Mouse (Mus musculus): Measurements from ENCODE around the gene Zfp326. TPM values are rescaled to one million over a fixed set of nuclear protein-coding genes. Genes with fewer than 3 reads are reported as not detected.

Zfp326 gene
- 55.5 and 64.5 TPM in 2 replicates for polyA plus RNA-seq (2016; fragmentation: Nextera tagmentation; extraction: Ambion mirVana)

DNA sequence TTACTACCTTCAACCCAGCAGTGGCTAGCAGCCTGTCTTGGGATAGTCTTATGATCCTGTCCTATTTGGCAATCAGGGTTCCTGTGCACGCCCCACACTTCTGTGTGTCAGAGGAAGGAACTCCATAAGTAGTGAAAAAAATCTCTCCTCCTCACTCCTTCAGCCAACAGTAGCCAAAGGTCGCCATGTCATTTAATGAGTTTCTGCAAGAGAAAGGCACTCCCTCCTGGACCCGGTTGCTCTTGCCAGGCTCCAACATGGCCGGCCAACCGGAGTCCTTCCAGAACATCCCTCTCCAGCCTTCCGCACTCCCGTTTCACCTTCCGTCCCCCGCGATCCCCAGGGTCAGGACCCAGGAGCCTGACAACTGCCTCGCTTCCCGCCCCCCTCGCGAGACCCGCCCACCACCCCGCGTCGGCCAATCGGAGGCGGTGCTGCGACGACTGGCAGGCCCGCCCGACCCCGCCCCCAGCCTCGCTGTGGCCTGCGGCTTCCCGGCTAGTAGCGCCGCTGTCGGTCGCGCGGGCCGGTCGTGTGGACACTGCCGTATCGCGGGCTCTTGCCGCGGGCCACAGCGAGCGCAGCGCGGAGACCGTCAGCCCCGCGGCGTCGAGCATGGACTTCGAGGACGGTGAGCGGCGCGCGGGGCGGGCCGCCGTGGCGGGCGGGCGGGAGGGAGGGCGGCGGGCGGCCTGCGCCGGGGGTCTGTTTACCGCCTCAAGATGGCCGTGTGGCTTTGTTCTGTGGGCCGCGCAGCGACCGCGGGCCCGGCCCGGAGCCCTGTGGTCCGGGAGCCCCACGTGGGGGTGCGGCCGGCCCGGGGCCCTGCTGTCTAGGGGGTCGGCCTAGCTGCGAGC lies at the start of gene Zfp326:
TSS of gene Zfp326 (plus strand) at position 498 of the 857 bp plus-strand sequence.
- Histone ChIP-seq H3K27me3 (replicated peaks) (no peaks in the 10 kb centered on the region), H3K9me3 (no peaks in the 10 kb centered on the region), H3K27ac (peak within 1 kb of the TSS; percentile 59), H3K36me3 (peaks cover 5% of the 10 kb centered on the region; the same call in 1 of the 2 replicates), H3K4me1 (peaks cover 24% of the 10 kb centered on the region), H3K9ac (peak within 1 kb of the TSS; percentile 99), H3K4me3 (peak within 1 kb of the TSS; percentile 98), H3K4me2 (replicated peaks) (peak within 1 kb of the TSS; percentile 69)
- WGBS, result under 1% methylated on average over 80 of the region's 83 CpGs
- ATAC-seq (ENCODE audit: low FRiP score, low read depth), result peak; percentile 95

DNA sequence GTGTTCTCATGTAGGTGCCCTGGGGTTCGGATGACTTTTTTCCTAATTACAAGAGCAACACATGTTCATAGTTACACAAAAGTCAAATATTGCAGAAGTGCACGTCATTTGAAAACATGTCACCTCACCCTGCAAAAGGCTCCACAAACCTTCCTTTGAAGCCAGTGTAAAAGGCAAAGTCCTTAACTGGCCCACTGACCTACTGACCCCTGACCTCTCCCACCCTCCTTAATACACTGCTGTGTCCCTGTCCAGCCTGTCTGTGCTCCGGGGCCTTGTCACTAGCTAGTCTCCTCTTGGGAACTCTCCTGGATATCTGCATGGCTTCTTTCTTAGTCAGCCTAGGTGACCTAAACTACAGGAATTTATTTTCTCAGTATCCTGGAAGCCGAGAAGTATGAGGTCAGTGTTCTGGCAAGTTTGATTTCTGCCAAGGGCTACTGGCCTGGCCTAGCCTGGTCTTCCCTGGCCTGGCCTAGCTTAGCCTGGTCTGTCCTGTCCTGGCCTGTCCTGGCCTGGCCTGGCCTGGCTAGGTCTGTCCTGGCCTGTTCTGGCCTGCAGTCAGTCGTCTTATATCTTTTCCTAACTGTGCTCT lies 49.4 kb upstream of the Zfp326 start:
- no peak for ATAC-seq (ENCODE audit: low FRiP score, low read depth)
- H3K9me3 ChIP-seq, result no peaks in the 10 kb centered on the region
- no peak overlapping the region for H3K9ac ChIP-seq
- H3K27ac ChIP-seq, result no peak overlapping the region
- H3K4me1 ChIP-seq, result peaks cover 17% of the 10 kb centered on the region
- H3K4me3 ChIP-seq, result no peak overlapping the region
- H3K27me3 ChIP-seq (replicated peaks), result no peaks in the 10 kb centered on the region
- WGBS, result 68% methylated on average over 5 of the region's 5 CpGs
- H3K4me2 ChIP-seq (replicated peaks), result no peak overlapping the region
- H3K36me3 ChIP-seq, result no peaks in the 10 kb centered on the region

DNA sequence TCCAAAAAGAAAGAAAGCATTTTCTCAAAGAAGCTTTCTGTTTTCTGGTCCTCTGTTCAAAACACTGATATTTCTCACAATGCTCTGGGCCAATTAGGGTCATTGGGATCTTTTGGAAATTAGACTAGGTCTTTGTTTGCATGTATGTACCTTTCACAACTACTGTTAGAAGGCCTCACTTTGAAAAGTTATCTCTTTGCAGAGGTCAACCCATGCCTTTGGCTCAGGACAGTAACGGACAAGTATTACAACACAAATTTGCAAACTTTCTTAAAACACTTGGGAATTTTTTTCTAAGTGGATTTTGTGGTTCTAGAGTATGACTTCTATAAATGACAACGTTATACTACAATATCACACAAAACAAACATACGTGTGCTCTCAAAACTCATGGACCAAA lies 48.3 kb upstream of the Zfp326 start:
- WGBS, result 89% methylated on average over 3 of the region's 3 CpGs

DNA sequence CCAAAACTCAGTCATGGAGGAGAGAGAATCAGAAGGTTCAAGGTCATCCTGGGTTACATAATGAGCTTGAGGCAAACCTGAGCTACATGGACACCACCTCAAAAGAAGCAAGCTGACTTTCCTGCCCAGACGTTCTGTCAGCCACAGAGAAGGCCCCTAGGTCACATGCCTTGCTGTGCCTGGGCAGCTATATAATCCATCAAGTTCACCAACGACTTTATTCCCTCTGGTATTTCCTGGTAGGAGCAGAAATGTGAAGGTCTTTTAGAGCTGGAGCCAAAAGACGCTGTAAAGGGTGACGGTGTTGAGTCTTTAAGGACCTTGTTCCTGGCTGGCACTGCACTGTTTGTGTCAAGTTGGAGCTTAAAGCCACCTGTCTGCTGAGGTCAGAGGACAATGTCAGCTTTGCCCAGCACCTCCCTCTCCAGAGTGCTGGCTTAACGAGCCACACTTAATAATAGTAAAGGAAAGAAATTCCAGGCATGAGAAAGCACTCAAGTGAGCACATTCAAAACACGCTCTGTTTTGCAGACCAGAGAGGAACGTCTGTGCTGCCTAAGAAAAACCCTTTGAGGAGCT lies 47.3 kb upstream of the Zfp326 start:
- peaks cover 6% of the 10 kb centered on the region; the same call in 1 of the 2 replicates for H3K4me1 ChIP-seq
- ATAC-seq (ENCODE audit: low FRiP score, low read depth), result no peak
- no peaks in the 10 kb centered on the region for H3K36me3 ChIP-seq
- H3K27ac ChIP-seq, result no peak overlapping the region
- no peak overlapping the region for H3K4me3 ChIP-seq
- no peaks in the 10 kb centered on the region for H3K27me3 ChIP-seq (replicated peaks)
- no peak overlapping the region for H3K9ac ChIP-seq
- H3K9me3 ChIP-seq, result no peaks in the 10 kb centered on the region
- 53% methylated on average over 7 of the region's 7 CpGs for WGBS
- H3K4me2 ChIP-seq (replicated peaks), result no peak overlapping the region

More for the DNA sequence above, 48.3 kb upstream of the Zfp326 start:
- H3K27ac ChIP-seq, result no peak overlapping the region
- no peaks in the 10 kb centered on the region for H3K36me3 ChIP-seq
- H3K4me2 ChIP-seq (replicated peaks), result no peak overlapping the region
- H3K9ac ChIP-seq, result no peak overlapping the region
- H3K4me1 ChIP-seq, result peaks cover 12% of the 10 kb centered on the region
- no peaks in the 10 kb centered on the region for H3K27me3 ChIP-seq (replicated peaks)
- H3K4me3 ChIP-seq, result no peak overlapping the region
- no peaks in the 10 kb centered on the region for H3K9me3 ChIP-seq
- no peak for ATAC-seq (ENCODE audit: low FRiP score, low read depth)

DNA sequence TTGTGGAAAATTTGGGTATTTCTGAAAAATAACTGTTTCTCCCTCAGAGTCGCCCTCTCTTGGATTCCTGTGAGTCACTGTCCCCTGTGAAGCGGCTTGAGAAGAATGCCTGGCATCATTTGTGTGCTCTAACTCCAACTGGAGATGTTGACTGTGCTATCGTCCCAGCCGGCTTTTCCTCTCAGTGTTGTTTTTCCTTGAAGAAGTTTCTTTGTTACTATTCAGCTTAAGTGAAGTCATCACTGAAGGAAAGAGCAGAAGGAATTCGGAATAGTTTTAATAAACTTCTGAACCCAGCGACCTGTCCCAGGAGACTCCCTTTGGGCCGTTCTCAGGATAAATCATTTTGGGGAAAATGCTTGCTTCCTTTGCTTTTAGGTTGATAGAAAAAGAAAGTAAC lies 44.2 kb upstream of the Zfp326 start:
- H3K4me1 ChIP-seq, result peaks cover 6% of the 10 kb centered on the region; the same call in 1 of the 2 replicates
- H3K9ac ChIP-seq, result no peak overlapping the region
- H3K27ac ChIP-seq, result no peak overlapping the region
- H3K27me3 ChIP-seq (replicated peaks), result no peaks in the 10 kb centered on the region
- H3K4me2 ChIP-seq (replicated peaks), result no peak overlapping the region
- ATAC-seq (ENCODE audit: low FRiP score, low read depth), result no peak
- WGBS, result 75% methylated on average over 7 of the region's 7 CpGs
- H3K4me3 ChIP-seq, result no peak overlapping the region
- no peaks in the 10 kb centered on the region for H3K9me3 ChIP-seq
- no peaks in the 10 kb centered on the region for H3K36me3 ChIP-seq

DNA sequence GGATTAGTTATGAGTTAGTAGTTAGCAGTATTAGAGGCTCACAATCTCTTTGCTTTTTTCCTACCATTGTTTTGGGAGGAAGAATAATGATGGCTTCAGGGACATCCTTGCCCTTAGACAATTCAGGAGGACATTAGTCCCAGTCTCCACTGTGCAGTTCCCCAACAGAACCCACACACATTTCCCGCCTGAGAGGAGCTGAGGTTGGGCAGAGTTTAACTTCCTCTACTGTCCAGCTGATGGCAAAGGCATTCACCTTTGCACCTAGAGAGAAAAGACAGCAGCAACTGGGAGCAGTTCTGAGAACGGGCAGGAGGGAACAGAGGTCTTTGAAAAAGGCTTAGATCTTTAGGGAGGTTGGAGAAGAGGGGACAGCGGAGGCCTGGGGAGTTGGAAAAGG lies 42.4 kb upstream of the Zfp326 start:
- no peak for ATAC-seq (ENCODE audit: low FRiP score, low read depth)
- no peaks in the 10 kb centered on the region for H3K9me3 ChIP-seq
- H3K27me3 ChIP-seq (replicated peaks), result no peaks in the 10 kb centered on the region
- H3K27ac ChIP-seq, result no peak overlapping the region
- H3K36me3 ChIP-seq, result no peaks in the 10 kb centered on the region
- H3K9ac ChIP-seq, result no peak overlapping the region
- no peak overlapping the region for H3K4me3 ChIP-seq
- H3K4me1 ChIP-seq, result peaks cover 6% of the 10 kb centered on the region; the same call in 1 of the 2 replicates
- 69% methylated on average over 3 of the region's 3 CpGs for WGBS
- H3K4me2 ChIP-seq (replicated peaks), result no peak overlapping the region

DNA sequence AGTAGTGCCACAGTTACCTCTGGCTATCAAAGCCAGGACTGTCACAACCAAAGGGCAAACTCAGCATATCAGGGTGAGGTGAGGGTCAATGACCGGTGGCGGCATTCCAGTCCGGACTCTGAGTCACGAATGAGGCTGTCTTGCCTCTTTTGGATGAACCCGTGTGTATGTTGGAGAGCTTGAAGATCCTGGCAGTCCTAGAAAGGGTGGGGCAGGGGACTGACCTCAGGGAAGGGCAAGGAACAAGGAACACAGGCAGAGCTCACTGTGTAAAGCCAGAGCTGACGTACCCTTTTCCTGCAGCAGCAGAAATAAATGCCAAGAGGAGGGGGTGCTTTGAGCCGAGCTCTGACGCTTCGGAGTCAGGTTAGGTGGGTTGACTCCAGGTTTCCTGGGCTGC lies 40.4 kb upstream of the Zfp326 start:
- H3K4me3 ChIP-seq, result no peak overlapping the region
- no peaks in the 10 kb centered on the region for H3K36me3 ChIP-seq
- H3K27me3 ChIP-seq (replicated peaks), result no peaks in the 10 kb centered on the region
- no peaks in the 10 kb centered on the region for H3K9me3 ChIP-seq
- no peak overlapping the region for H3K4me2 ChIP-seq (replicated peaks)
- H3K27ac ChIP-seq, result no peak overlapping the region
- 85% methylated on average over 9 of the region's 9 CpGs for WGBS
- no peaks in the 10 kb centered on the region for H3K4me1 ChIP-seq
- H3K9ac ChIP-seq, result no peak overlapping the region
- ATAC-seq (ENCODE audit: low FRiP score, low read depth), result no peak

DNA sequence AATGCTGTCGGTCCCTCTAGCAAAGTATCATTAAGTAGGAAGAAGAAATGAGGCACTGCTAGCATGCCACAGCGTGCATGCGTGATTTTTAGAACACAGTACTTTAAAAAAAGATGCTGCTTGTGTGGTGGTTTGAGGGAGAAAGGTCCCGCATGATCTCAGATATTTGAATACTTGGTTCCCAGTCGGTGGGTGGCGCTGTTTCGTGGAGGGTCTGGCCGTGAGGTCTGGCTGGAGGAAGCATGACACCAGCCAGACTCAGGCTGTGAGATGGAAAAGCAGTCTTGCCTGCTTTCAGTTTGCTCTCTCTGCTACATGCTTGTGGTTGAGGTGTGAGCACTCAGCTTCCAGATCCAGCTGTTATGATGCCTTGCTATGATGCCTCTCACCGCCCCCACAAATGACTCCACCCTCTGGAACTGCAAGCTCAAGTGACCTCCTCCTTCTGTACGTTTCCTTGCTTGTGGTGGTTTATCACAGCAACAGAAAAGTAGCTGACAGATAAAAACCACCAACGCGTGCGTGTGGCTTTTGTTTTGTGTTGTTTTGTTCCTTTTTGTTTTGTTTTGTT lies 36.5 kb upstream of the Zfp326 start:
- no peaks in the 10 kb centered on the region for H3K36me3 ChIP-seq
- H3K27me3 ChIP-seq (replicated peaks), result no peaks in the 10 kb centered on the region
- no peaks in the 10 kb centered on the region for H3K9me3 ChIP-seq
- WGBS, result 78% methylated on average over 13 of the region's 13 CpGs
- no peak overlapping the region for H3K9ac ChIP-seq
- H3K4me1 ChIP-seq, result no peaks in the 10 kb centered on the region
- H3K4me2 ChIP-seq (replicated peaks), result no peak overlapping the region
- no peak overlapping the region for H3K4me3 ChIP-seq
- ATAC-seq (ENCODE audit: low FRiP score, low read depth), result no peak
- H3K27ac ChIP-seq, result no peak overlapping the region

DNA sequence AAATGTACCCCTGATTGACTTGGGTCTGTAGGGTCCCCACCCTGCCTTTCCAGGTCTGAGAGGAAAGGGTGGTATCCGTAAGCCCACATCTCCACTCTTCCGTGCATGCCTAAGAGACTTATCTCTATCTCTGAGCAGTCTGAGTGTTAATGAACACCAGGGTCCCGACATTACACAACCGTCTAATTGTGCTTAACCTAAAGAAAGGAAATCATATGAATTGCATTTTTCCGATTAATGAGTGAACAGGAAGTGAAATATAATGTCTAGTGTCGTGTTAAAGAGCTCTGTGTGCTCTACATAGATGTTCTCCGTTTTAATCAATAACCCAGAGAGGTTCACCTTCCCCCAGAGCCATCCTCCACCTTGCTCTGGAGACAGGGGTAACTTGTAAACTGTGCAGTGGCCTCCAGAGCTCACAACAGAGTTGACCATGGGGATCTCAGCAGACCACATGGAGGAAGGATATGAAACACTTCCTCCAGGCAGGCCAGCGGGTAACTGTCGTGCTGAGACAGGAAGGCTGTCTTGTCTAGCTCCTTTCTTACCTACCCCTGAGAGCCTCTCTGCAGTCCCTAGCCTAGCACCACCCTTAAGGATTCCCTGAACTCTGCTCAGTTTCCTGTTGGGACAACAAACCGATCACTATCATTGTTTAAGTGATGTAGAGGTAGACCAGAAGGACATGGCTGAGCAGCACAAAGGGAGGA lies 32.2 kb upstream of the Zfp326 start:
- WGBS, result 90% methylated on average over 10 of the region's 10 CpGs
- ATAC-seq (ENCODE audit: low FRiP score, low read depth), result no peak

DNA sequence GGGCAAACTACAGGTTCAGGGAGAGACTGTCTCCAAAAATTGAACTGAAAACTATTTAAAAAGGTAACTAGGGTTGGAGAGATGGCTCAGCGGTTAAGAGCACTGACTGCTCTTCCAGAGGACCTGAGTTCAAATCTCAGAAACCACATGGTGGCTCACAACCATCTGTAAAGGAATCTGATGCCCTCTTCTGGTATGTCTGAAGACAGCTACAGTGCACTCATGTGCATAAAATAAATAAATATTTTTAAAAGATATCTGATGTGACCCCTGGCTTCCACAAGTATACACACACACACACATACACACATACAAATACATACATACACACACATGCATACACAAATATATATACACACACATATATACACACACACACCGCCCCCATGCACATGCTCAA lies 31.3 kb upstream of the Zfp326 start:
- WGBS, result 84% methylated on average over 2 of the region's 2 CpGs

More for the DNA sequence above, 32.2 kb upstream of the Zfp326 start:
- H3K27ac ChIP-seq, result no peak overlapping the region
- H3K4me2 ChIP-seq (replicated peaks), result no peak overlapping the region
- H3K27me3 ChIP-seq (replicated peaks), result no peaks in the 10 kb centered on the region
- no peak overlapping the region for H3K4me3 ChIP-seq
- no peaks in the 10 kb centered on the region for H3K36me3 ChIP-seq
- H3K4me1 ChIP-seq, result no peaks in the 10 kb centered on the region
- no peak overlapping the region for H3K9ac ChIP-seq
- no peaks in the 10 kb centered on the region for H3K9me3 ChIP-seq

DNA sequence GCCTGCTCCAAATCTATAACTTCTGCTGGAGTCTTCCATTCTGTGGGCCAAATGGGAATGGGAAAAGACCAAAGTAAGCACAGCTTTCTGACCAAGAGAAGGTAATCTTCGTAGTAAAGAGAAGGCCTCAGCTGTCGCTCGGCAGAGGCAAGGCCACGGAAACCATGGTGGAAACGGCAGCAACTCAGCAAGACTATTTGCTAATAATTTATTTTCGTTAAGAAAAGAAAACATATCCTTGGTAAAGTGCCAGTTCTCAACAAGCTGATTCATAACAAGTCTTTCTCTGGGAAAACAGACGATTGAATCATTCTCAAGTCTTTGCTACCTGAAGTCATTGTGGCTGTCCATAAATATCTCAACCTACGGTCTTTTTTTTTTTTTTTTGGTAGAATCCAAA lies 28.6 kb upstream of the Zfp326 start:
- no peak for ATAC-seq (ENCODE audit: low FRiP score, low read depth)
- H3K9ac ChIP-seq, result no peak overlapping the region
- 81% methylated on average over 8 of the region's 8 CpGs for WGBS
- H3K4me1 ChIP-seq, result no peaks in the 10 kb centered on the region
- H3K27ac ChIP-seq, result no peak overlapping the region
- H3K4me3 ChIP-seq, result no peak overlapping the region
- no peaks in the 10 kb centered on the region for H3K27me3 ChIP-seq (replicated peaks)
- no peaks in the 10 kb centered on the region for H3K36me3 ChIP-seq
- H3K4me2 ChIP-seq (replicated peaks), result no peak overlapping the region
- H3K9me3 ChIP-seq, result no peaks in the 10 kb centered on the region

More for the DNA sequence above, 31.3 kb upstream of the Zfp326 start:
- no peaks in the 10 kb centered on the region for H3K4me1 ChIP-seq
- H3K9me3 ChIP-seq, result no peaks in the 10 kb centered on the region
- H3K4me3 ChIP-seq, result no peak overlapping the region
- H3K27me3 ChIP-seq (replicated peaks), result no peaks in the 10 kb centered on the region
- no peak for ATAC-seq (ENCODE audit: low FRiP score, low read depth)
- H3K27ac ChIP-seq, result no peak overlapping the region
- H3K4me2 ChIP-seq (replicated peaks), result no peak overlapping the region
- no peak overlapping the region for H3K9ac ChIP-seq
- no peaks in the 10 kb centered on the region for H3K36me3 ChIP-seq

DNA sequence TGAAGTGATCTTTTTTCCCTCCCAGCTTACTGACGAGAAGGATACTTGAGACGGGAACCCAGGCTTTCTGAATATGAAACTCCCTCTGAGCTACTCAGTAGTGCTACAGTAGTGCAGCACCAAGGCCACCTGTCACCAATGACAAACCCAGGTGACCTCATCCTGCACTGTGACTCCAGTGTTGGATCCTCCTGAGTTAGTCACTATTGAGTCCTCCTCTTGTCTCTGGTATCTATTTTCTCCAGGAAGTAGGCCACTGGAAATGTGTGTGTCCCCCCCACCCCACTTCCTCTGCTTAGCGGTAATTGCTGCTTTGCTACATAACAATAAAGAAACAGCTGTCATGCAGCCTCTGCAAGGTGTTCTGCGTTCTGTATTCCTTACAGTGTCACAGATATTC lies 27.1 kb upstream of the Zfp326 start:
- Histone ChIP-seq H3K27me3 (replicated peaks) (no peaks in the 10 kb centered on the region), H3K4me3 (no peak overlapping the region), H3K4me1 (no peaks in the 10 kb centered on the region), H3K9me3 (no peaks in the 10 kb centered on the region), H3K9ac (no peak overlapping the region), H3K27ac (no peak overlapping the region), H3K4me2 (replicated peaks) (no peak overlapping the region), H3K36me3 (no peaks in the 10 kb centered on the region)
- 81% methylated on average over 4 of the region's 4 CpGs for WGBS
- ATAC-seq (ENCODE audit: low FRiP score, low read depth), result no peak
